Mouse (Mus musculus): ENCODE results near the gene Pard6a. TPM values are rescaled to one million over a fixed set of nuclear protein-coding genes. Genes with fewer than 3 reads are reported as not detected.

Pard6a gene
- total and polyA plus RNA-seq, 3 experiments, result 3.6 to 19.6 (median 6.6) TPM

DNA sequence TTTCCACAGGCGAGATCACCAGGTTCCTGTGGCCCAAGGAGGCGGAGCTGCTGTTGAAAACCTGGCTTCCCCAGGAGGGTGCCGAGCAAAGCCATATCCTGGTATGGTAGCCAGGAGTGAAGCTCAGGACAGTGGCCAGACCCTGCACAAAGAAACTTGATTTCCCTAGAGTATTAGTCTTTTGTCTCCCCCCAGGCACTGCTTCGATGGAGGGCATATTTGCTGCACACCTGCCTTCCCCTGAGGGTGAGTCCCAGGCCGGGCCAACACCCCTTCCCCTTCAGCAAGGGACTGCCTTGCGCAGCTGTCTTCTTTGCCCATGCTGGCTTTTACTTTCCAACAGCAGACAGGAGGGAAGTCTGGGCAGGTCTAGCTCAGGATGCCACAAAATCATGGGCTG lies 14.4 kb upstream of the Pard6a start:
- H3K9me3 ChIP-seq (replicated peaks), result no peaks in the 10 kb centered on the region
- DNase-seq (ENCODE audit: low spot score) (no peak), ATAC-seq (ENCODE audit: extremely low read depth, insufficient number of reproducible peaks, low FRiP score, poor library complexity, severe bottlenecking) (no peak)
- H3K4me1 ChIP-seq (ENCODE audit: insufficient read depth, low read depth, low read length), result peaks cover 7% of the 10 kb centered on the region
- TF ChIP-seq TAL1 (conservative IDR thresholded peaks at IDR 0.05; ENCODE audit: low read depth, low read length) (no peak), GATA1 (IDR thresholded peaks at IDR 0.05; ENCODE audit: borderline replicate concordance, low read length) (no peak), CTCF (IDR thresholded peaks at IDR 0.05; ENCODE audit: low read depth, low read length) (no peak), GATA2 (IDR thresholded peaks at IDR 0.05; ENCODE audit: borderline replicate concordance, low read depth, low read length) (no peak), POLR2AphosphoS5 (IDR thresholded peaks at IDR 0.05; ENCODE audit: insufficient replicate concordance, low read depth, low read length) (no peak)
- H3K36me3 ChIP-seq (replicated peaks), result peaks cover 47% of the 10 kb centered on the region
- peaks cover 21% of the 10 kb centered on the region; the same call in 1 of the 2 replicates for H3K27me3 ChIP-seq (ENCODE audit: insufficient read depth, low read length)
- H3K4me3 ChIP-seq (ENCODE audit: low read depth, low read length), result no peak overlapping the region

DNA sequence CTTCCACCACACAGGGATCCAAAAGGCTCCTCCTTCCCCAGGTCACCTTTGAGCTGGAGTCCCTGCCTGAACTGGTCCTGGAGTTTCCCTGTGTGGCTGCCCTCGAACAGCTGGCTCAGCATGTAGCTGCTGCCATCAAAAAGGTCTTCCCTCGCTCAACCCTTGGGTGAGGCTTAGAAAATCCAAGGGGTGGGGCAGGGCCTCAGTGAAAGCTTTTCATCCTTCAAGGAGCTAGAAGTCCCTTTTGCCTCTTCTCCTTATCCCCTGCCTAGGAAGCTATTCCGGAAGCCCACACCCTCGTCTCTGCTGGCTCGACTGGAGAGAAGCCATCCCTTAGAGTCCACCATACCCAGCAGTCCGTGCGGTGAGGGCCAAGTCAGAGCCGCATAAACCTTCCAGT lies 13.4 kb upstream of the Pard6a start:
- H3K36me3 ChIP-seq (replicated peaks), result peaks cover 38% of the 10 kb centered on the region

DNA sequence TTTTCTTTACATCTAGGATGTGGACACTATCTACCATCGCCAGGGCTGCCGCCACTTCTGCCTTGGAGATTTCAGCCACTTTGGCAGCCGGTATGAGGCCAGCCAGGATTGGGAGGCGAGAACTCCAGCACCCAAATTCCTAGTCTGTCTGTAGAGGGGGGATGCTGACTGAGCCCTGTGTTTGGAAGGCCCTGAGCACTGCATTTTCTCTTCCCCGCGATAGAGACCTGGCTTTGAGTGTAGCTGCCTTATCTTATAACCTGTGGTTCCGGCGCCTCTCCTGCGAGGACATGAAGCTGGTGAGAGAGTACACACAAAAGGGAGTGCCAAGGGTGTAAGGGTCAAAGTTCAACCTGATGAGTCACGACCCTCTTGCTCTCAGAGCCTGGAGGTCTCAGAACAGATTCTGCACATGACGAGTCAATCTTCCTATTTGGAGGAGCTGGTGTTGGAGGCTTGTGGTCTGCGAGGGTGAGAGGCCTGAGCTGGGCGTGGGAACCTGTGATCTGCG lies 12.7 kb upstream of the Pard6a start:
- no peak for TF ChIP-seq TAL1 (conservative IDR thresholded peaks at IDR 0.05; ENCODE audit: low read depth, low read length)
- TF ChIP-seq GATA1 (IDR thresholded peaks at IDR 0.05; ENCODE audit: borderline replicate concordance, low read length), result no peak
- TF ChIP-seq CTCF (IDR thresholded peaks at IDR 0.05; ENCODE audit: low read depth, low read length), result no peak
- TF ChIP-seq GATA2 (IDR thresholded peaks at IDR 0.05; ENCODE audit: borderline replicate concordance, low read depth, low read length), result no peak
- TF ChIP-seq POLR2AphosphoS5 (IDR thresholded peaks at IDR 0.05; ENCODE audit: insufficient replicate concordance, low read depth, low read length), result no peak
- no peak for DNase-seq (ENCODE audit: low spot score)
- no peak for ATAC-seq (ENCODE audit: extremely low read depth, insufficient number of reproducible peaks, low FRiP score, poor library complexity, severe bottlenecking)
- Histone ChIP-seq H3K4me3 (ENCODE audit: low read depth, low read length) (no peak overlapping the region), H3K9me3 (replicated peaks) (no peaks in the 10 kb centered on the region), H3K4me1 (ENCODE audit: insufficient read depth, low read depth, low read length) (peaks cover 7% of the 10 kb centered on the region), H3K27me3 (ENCODE audit: insufficient read depth, low read length) (peaks cover 34% of the 10 kb centered on the region), H3K36me3 (replicated peaks) (peaks cover 31% of the 10 kb centered on the region)

More for the DNA sequence above, 13.4 kb upstream of the Pard6a start:
- DNase-seq (ENCODE audit: low spot score) (no peak), ATAC-seq (ENCODE audit: extremely low read depth, insufficient number of reproducible peaks, low FRiP score, poor library complexity, severe bottlenecking) (no peak)
- TF ChIP-seq GATA2 (IDR thresholded peaks at IDR 0.05; ENCODE audit: borderline replicate concordance, low read depth, low read length) (no peak), TAL1 (conservative IDR thresholded peaks at IDR 0.05; ENCODE audit: low read depth, low read length) (no peak), POLR2AphosphoS5 (IDR thresholded peaks at IDR 0.05; ENCODE audit: insufficient replicate concordance, low read depth, low read length) (no peak), CTCF (IDR thresholded peaks at IDR 0.05; ENCODE audit: low read depth, low read length) (no peak), GATA1 (IDR thresholded peaks at IDR 0.05; ENCODE audit: borderline replicate concordance, low read length) (no peak)
- H3K9me3 ChIP-seq (replicated peaks), result no peaks in the 10 kb centered on the region
- peaks cover 7% of the 10 kb centered on the region for H3K4me1 ChIP-seq (ENCODE audit: insufficient read depth, low read depth, low read length)
- H3K4me3 ChIP-seq (ENCODE audit: low read depth, low read length), result no peak overlapping the region
- H3K27me3 ChIP-seq (ENCODE audit: insufficient read depth, low read length), result peaks cover 27% of the 10 kb centered on the region

DNA sequence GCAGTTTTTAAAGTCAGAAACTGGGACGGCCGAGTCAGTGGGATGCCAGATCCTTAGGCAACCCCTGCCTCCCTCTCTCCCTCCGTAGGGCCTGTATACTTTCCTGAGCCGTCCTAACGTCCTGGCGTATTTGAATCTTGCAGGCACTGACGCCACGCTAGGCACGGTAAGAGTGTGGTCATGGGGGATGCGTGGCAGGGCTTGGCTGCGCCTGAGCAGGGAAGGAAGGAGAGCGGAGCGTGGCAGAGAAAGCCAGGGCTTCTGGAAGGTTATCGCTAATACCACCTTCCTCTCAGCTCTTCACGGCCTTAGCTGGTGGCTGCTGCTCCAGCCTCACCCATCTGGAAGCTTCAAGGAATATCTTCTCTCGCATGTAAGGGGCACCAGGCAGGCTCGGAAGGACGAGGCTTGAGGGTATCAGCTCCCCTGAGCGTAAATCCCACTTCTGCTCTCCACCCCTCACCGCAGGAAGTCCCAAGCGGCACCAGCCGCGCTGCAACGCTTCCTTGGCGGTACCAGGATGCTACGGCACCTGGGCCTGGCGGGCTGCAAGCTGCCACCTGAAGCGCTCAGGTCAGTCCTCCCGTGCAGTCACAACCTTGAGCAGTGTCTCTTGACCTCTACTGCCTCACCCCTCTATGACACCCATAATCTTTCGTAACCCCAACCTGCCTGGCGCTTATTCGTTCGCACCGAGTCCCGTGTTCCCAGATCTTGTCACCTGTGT lies 11.5 kb upstream of the Pard6a start:
- Histone ChIP-seq H3K4me1 (ENCODE audit: insufficient read depth, low read depth, low read length) (peaks cover 17% of the 10 kb centered on the region), H3K9me3 (replicated peaks) (no peaks in the 10 kb centered on the region), H3K36me3 (replicated peaks) (peaks cover 22% of the 10 kb centered on the region), H3K27me3 (ENCODE audit: insufficient read depth, low read length) (peaks cover 34% of the 10 kb centered on the region), H3K4me3 (ENCODE audit: low read depth, low read length) (no peak overlapping the region)
- DNase-seq (ENCODE audit: low spot score), result no peak
- ATAC-seq (ENCODE audit: extremely low read depth, insufficient number of reproducible peaks, low FRiP score, poor library complexity, severe bottlenecking), result no peak
- TF ChIP-seq TAL1 (conservative IDR thresholded peaks at IDR 0.05; ENCODE audit: low read depth, low read length), result no peak
- no peak for TF ChIP-seq CTCF (IDR thresholded peaks at IDR 0.05; ENCODE audit: low read depth, low read length)
- no peak for TF ChIP-seq GATA1 (IDR thresholded peaks at IDR 0.05; ENCODE audit: borderline replicate concordance, low read length)
- TF ChIP-seq POLR2AphosphoS5 (IDR thresholded peaks at IDR 0.05; ENCODE audit: insufficient replicate concordance, low read depth, low read length), result no peak
- no peak for TF ChIP-seq GATA2 (IDR thresholded peaks at IDR 0.05; ENCODE audit: borderline replicate concordance, low read depth, low read length)

DNA sequence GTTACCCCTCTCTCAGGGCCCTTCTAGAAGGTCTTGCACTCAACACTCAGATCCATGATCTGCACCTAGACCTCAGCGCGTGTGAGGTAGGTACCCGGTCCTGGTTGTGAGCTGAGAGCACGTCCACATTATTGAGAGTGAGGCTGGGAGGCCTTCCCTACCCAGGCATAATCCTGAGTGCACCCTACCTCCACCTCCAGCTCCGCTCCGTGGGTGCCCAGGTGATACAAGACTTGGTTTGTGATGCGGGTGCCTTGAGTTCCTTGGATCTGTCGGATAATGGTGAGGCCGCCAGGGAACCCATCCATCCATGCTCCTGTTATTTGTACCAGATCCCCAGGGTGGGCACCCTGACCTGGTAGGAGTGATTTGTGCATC lies 11.0 kb upstream of the Pard6a start:
- DNase-seq (ENCODE audit: low spot score) (no peak), ATAC-seq (ENCODE audit: extremely low read depth, insufficient number of reproducible peaks, low FRiP score, poor library complexity, severe bottlenecking) (no peak)
- peaks cover 23% of the 10 kb centered on the region for H3K36me3 ChIP-seq (replicated peaks)
- H3K9me3 ChIP-seq (replicated peaks), result no peaks in the 10 kb centered on the region
- no peak overlapping the region for H3K4me3 ChIP-seq (ENCODE audit: low read depth, low read length)
- H3K27me3 ChIP-seq (ENCODE audit: insufficient read depth, low read length), result peaks cover 34% of the 10 kb centered on the region
- no peak for TF ChIP-seq POLR2AphosphoS5 (IDR thresholded peaks at IDR 0.05; ENCODE audit: insufficient replicate concordance, low read depth, low read length)
- no peak for TF ChIP-seq CTCF (IDR thresholded peaks at IDR 0.05; ENCODE audit: low read depth, low read length)
- TF ChIP-seq TAL1 (conservative IDR thresholded peaks at IDR 0.05; ENCODE audit: low read depth, low read length), result no peak
- TF ChIP-seq GATA1 (IDR thresholded peaks at IDR 0.05; ENCODE audit: borderline replicate concordance, low read length), result no peak
- no peak for TF ChIP-seq GATA2 (IDR thresholded peaks at IDR 0.05; ENCODE audit: borderline replicate concordance, low read depth, low read length)
- peaks cover 18% of the 10 kb centered on the region for H3K4me1 ChIP-seq (ENCODE audit: insufficient read depth, low read depth, low read length)

DNA sequence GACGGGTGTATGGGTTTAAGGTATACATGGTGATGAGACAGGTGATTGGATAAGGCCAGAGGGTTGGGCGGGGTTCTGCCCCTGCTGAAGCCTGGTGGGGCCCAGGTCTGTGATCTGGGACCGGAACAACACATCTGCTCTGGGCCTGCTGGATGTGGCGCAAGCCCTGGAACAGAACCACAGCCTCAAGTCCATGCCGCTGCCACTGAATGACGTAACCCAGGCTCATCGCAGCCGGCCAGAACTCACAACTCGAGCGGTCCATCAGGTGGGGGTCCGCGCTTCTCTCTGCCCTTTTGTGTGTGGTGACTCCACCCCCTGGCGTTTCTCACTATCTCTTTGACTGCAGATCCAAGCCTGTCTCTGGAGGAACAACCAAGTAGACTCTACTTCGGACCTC lies 10.0 kb upstream of the Pard6a start:
- Histone ChIP-seq H3K36me3 (replicated peaks) (peaks cover 23% of the 10 kb centered on the region), H3K9me3 (replicated peaks) (no peaks in the 10 kb centered on the region), H3K27me3 (ENCODE audit: insufficient read depth, low read length) (peaks cover 34% of the 10 kb centered on the region), H3K4me1 (ENCODE audit: insufficient read depth, low read depth, low read length) (peaks cover 15% of the 10 kb centered on the region), H3K4me3 (ENCODE audit: low read depth, low read length) (no peak overlapping the region)
- no peak for TF ChIP-seq CTCF (IDR thresholded peaks at IDR 0.05; ENCODE audit: low read depth, low read length)
- TF ChIP-seq TAL1 (conservative IDR thresholded peaks at IDR 0.05; ENCODE audit: low read depth, low read length), result no peak
- no peak for TF ChIP-seq GATA1 (IDR thresholded peaks at IDR 0.05; ENCODE audit: borderline replicate concordance, low read length)
- TF ChIP-seq POLR2AphosphoS5 (IDR thresholded peaks at IDR 0.05; ENCODE audit: insufficient replicate concordance, low read depth, low read length), result no peak
- DNase-seq (ENCODE audit: low spot score) (no peak), ATAC-seq (ENCODE audit: extremely low read depth, insufficient number of reproducible peaks, low FRiP score, poor library complexity, severe bottlenecking) (no peak)

All from G1E (cell line).